Mouse (Mus musculus): Measurements from ENCODE around the gene St3gal3.

Gene St3gal3

GRCm38 (mm10) chr4:118019218-118019617 lies 115.5 kb downstream of the St3gal3 start:
- no peak for DNase-seq (ENCODE audit: low spot score)

GRCm38 (mm10) chr4:118017021-118017805 lies 117.5 kb downstream of the St3gal3 start:
- no peak for DNase-seq (ENCODE audit: low spot score)

GRCm38 (mm10) chr4:118016323-118016911 lies 118.3 kb downstream of the St3gal3 start:
- DNase-seq (ENCODE audit: low spot score): no peak

GRCm38 (mm10) chr4:118015636-118016035 lies 119.1 kb downstream of the St3gal3 start:
- no peak for DNase-seq (ENCODE audit: low spot score)

- no peak for DNase-seq (ENCODE audit: low spot score)
These were observed 119.6 kb downstream of the St3gal3 start for GRCm38 (mm10) chr4:118015126-118015525.

- no peak for DNase-seq (ENCODE audit: low spot score)
These were observed 124.0 kb downstream of the St3gal3 start for GRCm38 (mm10) chr4:118010661-118011173.

GRCm38 (mm10) chr4:118008433-118009033 lies 126.2 kb downstream of the St3gal3 start:
- DNase-seq (ENCODE audit: low spot score): no peak

- no peak for DNase-seq (ENCODE audit: low spot score)
These were observed 133.4 kb downstream of the St3gal3 start for GRCm38 (mm10) chr4:118001355-118001754.

GRCm38 (mm10) chr4:118000605-118001208 lies 134.0 kb downstream of the St3gal3 start:
- DNase-seq (ENCODE audit: low spot score): no peak

GRCm38 (mm10) chr4:117999951-118000350 lies 134.8 kb downstream of the St3gal3 start:
- no peak for DNase-seq (ENCODE audit: low spot score)

- DNase-seq (ENCODE audit: low spot score): no peak
These were observed 137.1 kb downstream of the St3gal3 start for GRCm38 (mm10) chr4:117997381-117998269.

GRCm38 (mm10) chr4:117996701-117997100 lies 138.0 kb downstream of the St3gal3 start:
- no peak for DNase-seq (ENCODE audit: low spot score)

- no peak for DNase-seq (ENCODE audit: low spot score)
These were observed 139.3 kb downstream of the St3gal3 start for GRCm38 (mm10) chr4:117995461-117995860.

- DNase-seq (ENCODE audit: low spot score): no peak
These were observed 141.3 kb downstream of the St3gal3 start for GRCm38 (mm10) chr4:117993421-117993820.

GRCm38 (mm10) chr4:117992872-117993271 lies 141.8 kb downstream of the St3gal3 start:
- no peak for DNase-seq (ENCODE audit: low spot score)

- DNase-seq (ENCODE audit: low spot score): no peak
These were observed 142.7 kb downstream of the St3gal3 start for GRCm38 (mm10) chr4:117992036-117992435.

GRCm38 (mm10) chr4:117991055-117991627 lies 143.6 kb downstream of the St3gal3 start:
- DNase-seq (ENCODE audit: low spot score): no peak

GRCm38 (mm10) chr4:117990571-117990970 lies 144.1 kb downstream of the St3gal3 start:
- DNase-seq (ENCODE audit: low spot score): no peak

- DNase-seq (ENCODE audit: low spot score): no peak
These were observed 144.9 kb downstream of the St3gal3 start for GRCm38 (mm10) chr4:117989801-117990200.

- no peak for DNase-seq (ENCODE audit: low spot score)
These were observed 147.9 kb downstream of the St3gal3 start for GRCm38 (mm10) chr4:117986766-117987165.

GRCm38 (mm10) chr4:117984993-117985587 lies 149.6 kb downstream of the St3gal3 start:
- DNase-seq (ENCODE audit: low spot score): no peak
